Mouse (Mus musculus): Measurements from ENCODE around the gene Mcm7. TPM values are rescaled to one million over a fixed set of nuclear protein-coding genes. Genes with fewer than 3 reads are reported as not detected.

The Mcm7 gene
- polyA plus RNA-seq, 1 experiment from 2014 or later, result 302 TPM

MicroRNAs encoded within 50 kb of the gene (microRNA counts, 519-probe panel; counts per million panel counts)
- microRNA mmu-miR-106b (6,828 counts per million, percentile 83 among the panel's probes with 10 or more counts), microRNA mmu-miR-25 (9,022 counts per million, percentile 96 among the panel's probes with 10 or more counts), microRNA mmu-miR-93 (6,624 counts per million, percentile 79 among the panel's probes with 10 or more counts)

Small RNA genes within 50 kb of the gene (microRNA-seq; reads per million reads assigned to microRNA genes)
- gene Mir106b, result 11,332 reads per million, percentile 95 among the genes with 10 or more reads in this experiment
- 953 reads per million, percentile 75 among the genes with 10 or more reads in this experiment for gene Mir25
- gene Mir93, result 18,583 reads per million, percentile 96 among the genes with 10 or more reads in this experiment

Other genes starting within 250 kb of the Mcm7 start
- 0.08 and 0.19 TPM in 2 replicates for gene Gjc3, start 209.3 kb downstream of the Mcm7 start, polyA plus RNA-seq (2016; fragmentation: Nextera tagmentation; extraction: Ambion mirVana)
- gene Azgp1, start 190.9 kb downstream of the Mcm7 start, polyA plus RNA-seq (2016; fragmentation: Nextera tagmentation; extraction: Ambion mirVana), result not detected in 2 replicates
- not detected in 2 replicates for gene Smok3a, start 151.2 kb downstream of the Mcm7 start, polyA plus RNA-seq (2016; fragmentation: Nextera tagmentation; extraction: Ambion mirVana)
- not detected in 2 replicates for gene Smok3b, start 151.0 kb downstream of the Mcm7 start, polyA plus RNA-seq (2016; fragmentation: Nextera tagmentation; extraction: Ambion mirVana)
- gene Smok3c, start 119.2 kb downstream of the Mcm7 start, polyA plus RNA-seq (2016; fragmentation: Nextera tagmentation; extraction: Ambion mirVana), result not detected in 2 replicates
- gene Zkscan1, start 87.3 kb downstream of the Mcm7 start, polyA plus RNA-seq (2016; fragmentation: Nextera tagmentation; extraction: Ambion mirVana), result 26.8 and 32.1 TPM in 2 replicates
- gene Zscan21, start 55.5 kb downstream of the Mcm7 start, polyA plus RNA-seq (2016; fragmentation: Nextera tagmentation; extraction: Ambion mirVana), result 78.8 and 80.9 TPM in 2 replicates
- 23.4 and 27.4 TPM in 2 replicates for gene Zfp113, start 16.7 kb downstream of the Mcm7 start, polyA plus RNA-seq (2016; fragmentation: Nextera tagmentation; extraction: Ambion mirVana)
- 332 and 333 TPM in 2 replicates for gene Cops6, start 11.4 kb downstream of the Mcm7 start, polyA plus RNA-seq (2016; fragmentation: Nextera tagmentation; extraction: Ambion mirVana)
- gene Ap4m1, start 420 bp downstream of the Mcm7 start, polyA plus RNA-seq (2016; fragmentation: Nextera tagmentation; extraction: Ambion mirVana), result 32.0 and 36.3 TPM in 2 replicates
- gene Taf6, start 15.0 kb upstream of the Mcm7 start, polyA plus RNA-seq (2016; fragmentation: Nextera tagmentation; extraction: Ambion mirVana), result 114 and 122 TPM in 2 replicates
- 57.7 and 64.7 TPM in 2 replicates for gene Cnpy4, start 15.1 kb upstream of the Mcm7 start, polyA plus RNA-seq (2016; fragmentation: Nextera tagmentation; extraction: Ambion mirVana)
- gene Mblac1, start 21.9 kb upstream of the Mcm7 start, polyA plus RNA-seq (2016; fragmentation: Nextera tagmentation; extraction: Ambion mirVana), result 9.7 and 12.2 TPM in 2 replicates
- gene Nxpe5, start 53.5 kb upstream of the Mcm7 start, polyA plus RNA-seq (2016; fragmentation: Nextera tagmentation; extraction: Ambion mirVana), result not detected in 2 replicates
- 41.8 and 42.5 TPM in 2 replicates for gene Lamtor4, start 83.1 kb upstream of the Mcm7 start, polyA plus RNA-seq (2016; fragmentation: Nextera tagmentation; extraction: Ambion mirVana)
- 9.7 and 11.0 TPM in 2 replicates for gene BC037034, start 91.6 kb upstream of the Mcm7 start, polyA plus RNA-seq (2016; fragmentation: Nextera tagmentation; extraction: Ambion mirVana)
- 4.0 and 4.5 TPM in 2 replicates for gene Gal3st4, start 100.4 kb upstream of the Mcm7 start, polyA plus RNA-seq (2016; fragmentation: Nextera tagmentation; extraction: Ambion mirVana)
- 0.12 and 0.25 TPM in 2 replicates for gene Gm43720, start 107.5 kb upstream of the Mcm7 start, polyA plus RNA-seq (2016; fragmentation: Nextera tagmentation; extraction: Ambion mirVana)
- 62.5 and 62.8 TPM in 2 replicates for gene Gpc2, start 107.6 kb upstream of the Mcm7 start, polyA plus RNA-seq (2016; fragmentation: Nextera tagmentation; extraction: Ambion mirVana)
- gene Stag3, start 107.8 kb upstream of the Mcm7 start, polyA plus RNA-seq (2016; fragmentation: Nextera tagmentation; extraction: Ambion mirVana), result 8.2 and 9.2 TPM in 2 replicates
- not detected in 2 replicates for gene Pvrig, start 169.5 kb upstream of the Mcm7 start, polyA plus RNA-seq (2016; fragmentation: Nextera tagmentation; extraction: Ambion mirVana)